Mouse (Mus musculus): ENCODE measurements around the gene Gm42742. TPM values are rescaled to one million over a fixed set of nuclear protein-coding genes. Genes with fewer than 3 reads are reported as not detected.
A peak's percentile ranks its signal among the peaks of the same experiment; 100 is the strongest.

Gm42742 gene
- polyA plus RNA-seq, 1 experiment from 2014 or later = 41.9 TPM

GRCm38 (mm10) chr7:127023896-127024690, 3.2 kb upstream of the Gm42742 start:
- no peaks in the 10 kb centered on the region for H3K27me3 ChIP-seq (ENCODE audit: control insufficient read depth, insufficient read depth, low read length)
- 25% methylated on average over 19 of the region's 19 CpGs for WGBS
- H3K4me3 ChIP-seq (ENCODE audit: control insufficient read depth in 1 of 2, insufficient read depth in 1 of 2, low read depth in 1 of 2, low read length in 2 of 2) = peak overlapping the region; percentile 88 to 98
- ATAC-seq (ENCODE audit: insufficient number of reproducible peaks, insufficient read depth, low FRiP score, low read depth) = no peak
- peak overlapping the region in 1 of 2 experiments; percentile 100; a peak in 2 of 4 replicates for H3K27ac ChIP-seq (replicated peaks in 1 of 2; ENCODE audit: control insufficient read depth in 1 of 2, insufficient read depth in 1 of 2, low read depth in 2 of 2, low read length in 2 of 2)
- peaks cover 46% of the 10 kb centered on the region for H3K36me3 ChIP-seq (ENCODE audit: control insufficient read depth, insufficient read depth, low read length)
- no peaks in the 10 kb centered on the region for H3K9me3 ChIP-seq (ENCODE audit: control insufficient read depth, low read length)
- peaks cover 31 to 57% of the 10 kb centered on the region in 2 experiments for H3K4me1 ChIP-seq (ENCODE audit: control insufficient read depth in 2 of 2, insufficient read depth in 2 of 2, low read length in 2 of 2)
- H3K9ac ChIP-seq (ENCODE audit: low read length) = peak overlapping the region; percentile 99
- peak overlapping the region; percentile 96 for H3K4me2 ChIP-seq (ENCODE audit: low read length)

GRCm38 (mm10) chr7:127023272-127023691, 2.4 kb upstream of the Gm42742 start:
- Histone ChIP-seq H3K36me3 (ENCODE audit: control insufficient read depth, insufficient read depth, low read length) (peaks cover 38% of the 10 kb centered on the region), H3K27ac (replicated peaks in 1 of 2; ENCODE audit: control insufficient read depth in 1 of 2, insufficient read depth in 1 of 2, low read depth in 2 of 2, low read length in 2 of 2) (no peak overlapping the region), H3K4me3 (ENCODE audit: control insufficient read depth in 1 of 2, insufficient read depth in 1 of 2, low read depth in 1 of 2, low read length in 2 of 2) (peak overlapping the region in 1 of 2 experiments; percentile 98; a peak in 1 of 4 replicates), H3K9ac (ENCODE audit: low read length) (peak overlapping the region; percentile 99), H3K9me3 (ENCODE audit: control insufficient read depth, low read length) (no peaks in the 10 kb centered on the region), H3K4me1 (ENCODE audit: control insufficient read depth in 2 of 2, insufficient read depth in 2 of 2, low read length in 2 of 2) (peaks cover 31 to 57% of the 10 kb centered on the region in 2 experiments), H3K27me3 (ENCODE audit: control insufficient read depth, insufficient read depth, low read length) (no peaks in the 10 kb centered on the region), H3K4me2 (ENCODE audit: low read length) (peak overlapping the region; percentile 96)
- ATAC-seq (ENCODE audit: insufficient number of reproducible peaks, insufficient read depth, low FRiP score, low read depth) = no peak
- 77% methylated on average over 13 of the region's 13 CpGs for WGBS

GRCm38 (mm10) chr7:127022528-127023271, 1.8 kb upstream of the Gm42742 start:
- H3K4me1 ChIP-seq (ENCODE audit: control insufficient read depth in 2 of 2, insufficient read depth in 2 of 2, low read length in 2 of 2) = peaks cover 26 to 56% of the 10 kb centered on the region in 2 experiments
- no peaks in the 10 kb centered on the region for H3K9me3 ChIP-seq (ENCODE audit: control insufficient read depth, low read length)
- 0 out of 2 replicates have a peak overlapping the region, but pooled peaks have one; percentile 96 for H3K4me2 ChIP-seq (ENCODE audit: low read length)
- H3K36me3 ChIP-seq (ENCODE audit: control insufficient read depth, insufficient read depth, low read length) = peaks cover 33% of the 10 kb centered on the region
- H3K9ac ChIP-seq (ENCODE audit: low read length) = peak overlapping the region; percentile 99; the same call in 1 of the 2 replicates
- H3K27me3 ChIP-seq (ENCODE audit: control insufficient read depth, insufficient read depth, low read length) = no peaks in the 10 kb centered on the region
- no peak overlapping the region for H3K27ac ChIP-seq (replicated peaks in 1 of 2; ENCODE audit: control insufficient read depth in 1 of 2, insufficient read depth in 1 of 2, low read depth in 2 of 2, low read length in 2 of 2)
- 87% methylated on average over 7 of the region's 7 CpGs for WGBS
- no peak overlapping the region for H3K4me3 ChIP-seq (ENCODE audit: control insufficient read depth in 1 of 2, insufficient read depth in 1 of 2, low read depth in 1 of 2, low read length in 2 of 2)
- no peak for ATAC-seq (ENCODE audit: insufficient number of reproducible peaks, insufficient read depth, low FRiP score, low read depth)

GRCm38 (mm10) chr7:127021563-127022527, 948 bp upstream of the Gm42742 start:
- Histone ChIP-seq H3K4me1 (ENCODE audit: control insufficient read depth in 2 of 2, insufficient read depth in 2 of 2, low read length in 2 of 2) (peaks cover 25 to 57% of the 10 kb centered on the region in 2 experiments), H3K36me3 (ENCODE audit: control insufficient read depth, insufficient read depth, low read length) (peaks cover 31% of the 10 kb centered on the region), H3K27ac (replicated peaks in 1 of 2; ENCODE audit: control insufficient read depth in 1 of 2, insufficient read depth in 1 of 2, low read depth in 2 of 2, low read length in 2 of 2) (peak overlapping the region; percentile 28 to 48; a peak in 2 of 4 replicates), H3K9ac (ENCODE audit: low read length) (peak overlapping the region; percentile 72), H3K4me3 (ENCODE audit: control insufficient read depth in 1 of 2, insufficient read depth in 1 of 2, low read depth in 1 of 2, low read length in 2 of 2) (peak overlapping the region; percentile 49 to 63), H3K4me2 (ENCODE audit: low read length) (peak overlapping the region; percentile 85), H3K27me3 (ENCODE audit: control insufficient read depth, insufficient read depth, low read length) (no peaks in the 10 kb centered on the region), H3K9me3 (ENCODE audit: control insufficient read depth, low read length) (no peaks in the 10 kb centered on the region)
- WGBS = 42% methylated on average over 5 of the region's 5 CpGs
- ATAC-seq (ENCODE audit: insufficient number of reproducible peaks, insufficient read depth, low FRiP score, low read depth) = no peak

GRCm38 (mm10) chr7:127020491-127020890, 406 bp downstream of the Gm42742 start:
- H3K4me1 ChIP-seq (ENCODE audit: control insufficient read depth in 2 of 2, insufficient read depth in 2 of 2, low read length in 2 of 2) = peaks cover 30 to 62% of the 10 kb centered on the region in 2 experiments

GRCm38 (mm10) chr7:127020031-127020430, 866 bp downstream of the Gm42742 start:
- 67% methylated on average over 3 of the region's 3 CpGs for WGBS
- ATAC-seq (ENCODE audit: insufficient number of reproducible peaks, insufficient read depth, low FRiP score, low read depth) = no peak
- Histone ChIP-seq H3K36me3 (ENCODE audit: control insufficient read depth, insufficient read depth, low read length) (peaks cover 40% of the 10 kb centered on the region), H3K4me2 (ENCODE audit: low read length) (peak overlapping the region; percentile 85), H3K9ac (ENCODE audit: low read length) (peak overlapping the region; percentile 72), H3K4me1 (ENCODE audit: control insufficient read depth in 2 of 2, insufficient read depth in 2 of 2, low read length in 2 of 2) (peaks cover 34 to 67% of the 10 kb centered on the region in 2 experiments), H3K4me3 (ENCODE audit: control insufficient read depth in 1 of 2, insufficient read depth in 1 of 2, low read depth in 1 of 2, low read length in 2 of 2) (peak overlapping the region in 1 of 2 experiments; percentile 49; a peak in 1 of 4 replicates), H3K9me3 (ENCODE audit: control insufficient read depth, low read length) (no peaks in the 10 kb centered on the region), H3K27ac (replicated peaks in 1 of 2; ENCODE audit: control insufficient read depth in 1 of 2, insufficient read depth in 1 of 2, low read depth in 2 of 2, low read length in 2 of 2) (no peak overlapping the region), H3K27me3 (ENCODE audit: control insufficient read depth, insufficient read depth, low read length) (no peaks in the 10 kb centered on the region)

More at GRCm38 (mm10) chr7:127020491-127020890, 406 bp downstream of the Gm42742 start:
- 0 out of 4 replicates have a peak overlapping the region, but pooled peaks of 1 of the 2 experiments have one; percentile 48 for H3K27ac ChIP-seq (replicated peaks in 1 of 2; ENCODE audit: control insufficient read depth in 1 of 2, insufficient read depth in 1 of 2, low read depth in 2 of 2, low read length in 2 of 2)
- H3K4me3 ChIP-seq (ENCODE audit: control insufficient read depth in 1 of 2, insufficient read depth in 1 of 2, low read depth in 1 of 2, low read length in 2 of 2) = peak overlapping the region; percentile 49 to 63
- H3K4me2 ChIP-seq (ENCODE audit: low read length) = peak overlapping the region; percentile 85
- H3K9me3 ChIP-seq (ENCODE audit: control insufficient read depth, low read length) = no peaks in the 10 kb centered on the region
- ATAC-seq (ENCODE audit: insufficient number of reproducible peaks, insufficient read depth, low FRiP score, low read depth) = no peak
- peak overlapping the region; percentile 72 for H3K9ac ChIP-seq (ENCODE audit: low read length)
- 42% methylated on average over 5 of the region's 5 CpGs for WGBS
- no peaks in the 10 kb centered on the region for H3K27me3 ChIP-seq (ENCODE audit: control insufficient read depth, insufficient read depth, low read length)
- peaks cover 36% of the 10 kb centered on the region for H3K36me3 ChIP-seq (ENCODE audit: control insufficient read depth, insufficient read depth, low read length)
